Comparison of ENCODE assay signal across 8 mouse cellular contexts in the genomic region with DNA sequence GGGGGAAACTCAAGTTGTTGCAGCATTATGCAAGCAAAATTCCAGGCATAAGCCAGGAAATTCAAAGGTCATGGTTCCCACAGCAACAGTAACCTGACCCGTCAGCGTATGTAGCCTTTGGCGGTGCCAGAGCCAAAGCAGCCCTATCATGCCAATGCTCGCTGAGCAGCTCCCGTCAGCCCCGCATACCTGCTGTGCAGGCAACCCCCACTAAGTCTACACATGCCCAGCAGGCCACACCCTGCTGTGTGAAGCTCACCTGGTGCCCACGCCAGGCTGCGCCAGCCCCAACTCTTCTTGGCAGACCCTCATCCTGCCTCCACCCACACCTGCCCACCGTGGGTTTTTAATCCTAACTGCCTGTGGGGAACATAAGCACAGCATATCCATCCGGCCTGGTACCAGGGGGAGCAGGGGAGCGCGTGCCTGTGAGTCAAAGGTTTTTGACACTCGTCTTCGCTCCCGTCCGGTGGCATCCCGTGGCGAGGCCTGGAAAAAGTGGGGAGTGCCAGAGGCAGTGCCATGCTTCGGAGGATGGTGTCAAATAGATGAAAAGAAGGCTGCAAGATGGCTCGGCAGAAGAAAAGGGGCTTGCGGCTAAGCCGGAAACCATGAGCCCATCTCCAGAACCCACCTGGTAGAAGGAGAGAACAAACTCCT. TPM values are rescaled to one million over a fixed set of nuclear protein-coding genes. Genes with fewer than 3 reads are reported as not detected.
DNase-seq lines count a peak whose midpoint lies in the region; ATAC-seq and TF ChIP-seq lines count a peak whose summit lies in the region.

No protein-coding gene starts in this region.

- peak overlapping the region; percentile 43; the same call in 1 of the 2 replicates for H3K27ac ChIP-seq in hindbrain, embryonic 10.5 days
- H3K27ac ChIP-seq in hindbrain, embryonic 11.5 days (ENCODE audit: low read depth, low read length): no peak overlapping the region
- H3K27ac ChIP-seq in kidney, embryonic 16.5 days (ENCODE audit: low read length): peak overlapping the region; percentile 81

- intact Hi-C loops in left cerebral cortex, postnatal 14 days (cut with DNase I): no loop called here

- DNase-seq in hindbrain, embryonic 10.5 days (ENCODE audit: low spot score): peak; percentile 46
- no peak for DNase-seq in hindbrain, embryonic 11.5 days (ENCODE audit: low spot score)
- peak; percentile 88 for DNase-seq in brain, adult 2 months (ENCODE audit: low read depth, low spot score)
- peak; percentile 56 for DNase-seq in gastrocnemius, postnatal 10 days
- no peak for DNase-seq in left cerebral cortex, postnatal 14 days (ENCODE audit: low spot score in 2 of 2)
- DNase-seq in spleen, adult 18-20 months: no peak

- TF ChIP-seq POLR2A in myocyte (IDR thresholded peaks at IDR 0.05; ENCODE audit: insufficient read length, low read depth): no peak

- H3K4me1 ChIP-seq in hindbrain, embryonic 10.5 days (replicated peaks): peaks cover 39% of the 10 kb centered on the region
- no peaks in the 10 kb centered on the region; the same call in 1 of the 2 replicates for H3K4me1 ChIP-seq in hindbrain, embryonic 11.5 days (replicated peaks; ENCODE audit: control insufficient read depth, insufficient read depth, low read length)
- H3K4me1 ChIP-seq in kidney, embryonic 16.5 days (ENCODE audit: insufficient read depth, low read length): peaks cover 32% of the 10 kb centered on the region

- peaks cover 22% of the 10 kb centered on the region for H3K79me2 ChIP-seq in myocyte (ENCODE audit: control insufficient read depth, insufficient read depth)

- no peak overlapping the region for H3K9ac ChIP-seq in hindbrain, embryonic 11.5 days (ENCODE audit: low read depth, low read length)
- peak overlapping the region; percentile 36 for H3K9ac ChIP-seq in kidney, embryonic 16.5 days (replicated peaks; ENCODE audit: low read length)

- peaks cover 22% of the 10 kb centered on the region; the same call in 1 of the 2 replicates for H3K36me3 ChIP-seq in hindbrain, embryonic 10.5 days
- H3K36me3 ChIP-seq in hindbrain, embryonic 11.5 days (ENCODE audit: control insufficient read depth, insufficient read depth, low read length): no peaks in the 10 kb centered on the region
- H3K36me3 ChIP-seq in kidney, embryonic 16.5 days (ENCODE audit: insufficient read depth, low read length): no peaks in the 10 kb centered on the region
- no peaks in the 10 kb centered on the region for H3K36me3 ChIP-seq in myocyte (ENCODE audit: control insufficient read depth, insufficient read depth)

- H3ac ChIP-seq in myocyte (ENCODE audit: control insufficient read depth, insufficient read length): no peak overlapping the region

- no peaks in the 10 kb centered on the region for H3K27me3 ChIP-seq in hindbrain, embryonic 10.5 days (ENCODE audit: insufficient read depth, poor library complexity, severe bottlenecking)
- H3K27me3 ChIP-seq in hindbrain, embryonic 11.5 days (ENCODE audit: control insufficient read depth, insufficient read depth, low read length): no peaks in the 10 kb centered on the region
- H3K27me3 ChIP-seq in kidney, embryonic 16.5 days (ENCODE audit: insufficient read depth, low read length): no peaks in the 10 kb centered on the region
- H3K27me3 ChIP-seq in myocyte (ENCODE audit: control insufficient read depth, insufficient read depth, insufficient read length): no peaks in the 10 kb centered on the region

- H3K4me3 ChIP-seq in hindbrain, embryonic 10.5 days: no peak overlapping the region
- no peak overlapping the region for H3K4me3 ChIP-seq in hindbrain, embryonic 11.5 days (ENCODE audit: low read depth, low read length)
- H3K4me3 ChIP-seq in kidney, embryonic 16.5 days (ENCODE audit: low read length): no peak overlapping the region
- H3K4me3 ChIP-seq in myocyte: no peak overlapping the region

- no peak for ATAC-seq in hindbrain, embryonic 11.5 days (ENCODE audit: low FRiP score)
- ATAC-seq in kidney, embryonic 16.5 days (ENCODE audit: low FRiP score, low TSS enrichment): peak; percentile 94

- WGBS in hindbrain, embryonic 10.5 days: 73% methylated on average over 22 of the region's 22 CpGs
- 74% methylated on average over 22 of the region's 22 CpGs for WGBS in hindbrain, embryonic 11.5 days
- WGBS in kidney, embryonic 16.5 days: 65% methylated on average over 22 of the region's 22 CpGs

- H3K9me3 ChIP-seq in hindbrain, embryonic 10.5 days: 0 out of 2 replicates have a peak, but pooled peaks cover 11% of the 10 kb centered on the region
- no peaks in the 10 kb centered on the region for H3K9me3 ChIP-seq in hindbrain, embryonic 11.5 days (ENCODE audit: control insufficient read depth, low read length)
- no peaks in the 10 kb centered on the region for H3K9me3 ChIP-seq in kidney, embryonic 16.5 days (ENCODE audit: low read length)

- H3K4me2 ChIP-seq in hindbrain, embryonic 11.5 days (replicated peaks; ENCODE audit: low read depth, low read length): no peak overlapping the region
- H3K4me2 ChIP-seq in kidney, embryonic 16.5 days (replicated peaks; ENCODE audit: low read depth, low read length): 0 out of 2 replicates have a peak overlapping the region, but pooled peaks have one; percentile 10
- H3K4me2 ChIP-seq in myocyte (ENCODE audit: low read depth): peak overlapping the region; percentile 25

TF ChIP-seq in myocyte, 11 proteins besides CTCF, POLR2A, EP300 and RAD21:
- TF ChIP-seq MYOD1 (IDR thresholded peaks at IDR 0.05; ENCODE audit: control insufficient read depth in 1 of 3, insufficient read length in 2 of 3, low read depth in 2 of 3) (peak in 1 of 3 experiments; percentile 35), USF1 (IDR thresholded peaks at IDR 0.05; ENCODE audit: low read depth) (no peak), REST (IDR thresholded peaks at IDR 0.05; ENCODE audit: insufficient read depth, insufficient read length) (no peak), SRF (IDR thresholded peaks at IDR 0.05; ENCODE audit: control insufficient read depth, insufficient read length, low read depth) (no peak), MYOG (IDR thresholded peaks at IDR 0.05; ENCODE audit: control insufficient read depth in 1 of 3, insufficient read depth in 1 of 3, insufficient read length in 2 of 3, low read depth in 2 of 3) (peak in 1 of 3 experiments; percentile 54), CEBPB (IDR thresholded peaks at IDR 0.05; ENCODE audit: insufficient read depth, poor library complexity, severe bottlenecking) (no peak)

RNA-seq across cellular contexts. Expression of a gene that starts 43.1 kb away (rescaled TPM):
- polyA plus RNA-seq in hindbrain, embryonic 10.5 days (2016; fragmentation: Nextera tagmentation; extraction: Ambion mirVana): 10.3 and 11.8 TPM in 2 replicates
- polyA plus RNA-seq in hindbrain, embryonic 11.5 days (2014; fragmentation: Nextera tagmentation; extraction: Ambion mirVana): 17.1 and 27.4 TPM in 2 replicates
- total RNA-seq in gastrocnemius, postnatal 10 days (2021): 10 to 100 TPM; 65.2 to 82.4 TPM
- 10.9 and 11.6 TPM in 2 replicates for polyA plus RNA-seq in kidney, embryonic 16.5 days (2015; fragmentation: Nextera tagmentation; extraction: Ambion mirVana)
- 17.7 TPM for polyA plus RNA-seq in myocyte (2012; fragmentation: generic; extraction: Trizol)
- total RNA-seq in left cerebral cortex, postnatal 14 days (2021): 100 to 1,000 TPM; 107 to 142 TPM

Comparison
In these comparisons a context has a peak if more than half of its experiments do, and no peak if none do; other contexts are left out.
1. DNase-seq: peak in hindbrain, embryonic 10.5 days (single experiment), brain, adult 2 months (single experiment) and gastrocnemius, postnatal 10 days (single experiment); none in hindbrain, embryonic 11.5 days (single experiment), left cerebral cortex, postnatal 14 days (0 of 2) and spleen, adult 18-20 months (0 of 2).